Mouse (Mus musculus): Measurements from ENCODE around the gene Galnt12.

DNA sequence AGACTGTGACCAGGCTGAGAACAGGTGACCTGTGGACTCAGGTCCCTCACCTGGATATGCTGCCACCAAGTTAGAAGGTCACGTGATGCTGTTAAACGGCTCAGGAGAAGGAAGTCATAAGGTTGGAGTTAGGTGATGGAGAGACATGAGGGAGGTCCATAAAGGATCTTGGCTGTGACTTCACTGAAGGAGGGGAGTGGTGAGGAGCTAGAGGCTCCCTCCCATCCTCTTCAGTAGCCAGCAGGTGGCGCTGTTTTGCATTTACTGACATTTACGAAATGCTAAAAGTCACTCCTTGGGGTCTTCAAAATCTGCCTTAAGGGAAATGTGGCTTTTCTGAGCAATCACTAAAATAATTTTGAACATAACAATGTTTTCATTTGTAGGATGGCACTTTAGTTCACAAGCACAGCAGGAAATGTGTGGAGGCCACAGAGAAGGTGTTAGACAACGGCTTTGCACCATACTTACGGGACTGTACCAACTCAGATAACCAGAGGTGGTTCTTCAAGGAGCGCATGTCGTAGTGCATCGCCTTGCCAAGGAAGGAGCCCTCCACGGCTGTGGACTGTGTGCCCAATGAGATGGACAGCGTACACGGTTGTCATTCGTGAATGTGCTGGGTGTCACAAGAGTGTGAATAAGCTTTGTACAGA, 30.5 kb downstream of the Galnt12 start:
- TF ChIP-seq CTCF (IDR thresholded peaks at IDR 0.05; ENCODE audit: low read depth) (peak; percentile 78), EP300 (IDR thresholded peaks at IDR 0.05; ENCODE audit: low read depth) (no peak)

Data from heart, postnatal 0 days (tissue).